Mouse (Mus musculus) bone marrow macrophage, adult 2 months (primary cell): ENCODE data around the gene Pak6. TPM values are rescaled to one million over a fixed set of nuclear protein-coding genes. Genes with fewer than 3 reads are reported as not detected.

Experiments
- H3K27ac ChIP-seq: 2 replicates; pipeline ENCODE4 v1.5.1; 2012; ENCODE audit warnings: low read depth, low read length; ENCODE audit not compliant: insufficient read depth
- H3K4me1 ChIP-seq: 2 replicates; pipeline ENCODE4 v1.6.1; 2012; ENCODE audit warnings: low read length; ENCODE audit not compliant: control insufficient read depth, insufficient read depth
- H3K4me3 ChIP-seq: 2 replicates; pipeline ENCODE4 v1.5.1; 2012; ENCODE audit warnings: mild to moderate bottlenecking, low read length, moderate library complexity; ENCODE audit not compliant: insufficient read depth
- CTCF ChIP-seq: IDR thresholded peaks from 2 replicates; pipeline ENCODE4 v1.5.1; 2012; ENCODE audit warnings: low read depth, mild to moderate bottlenecking, low read length, moderate library complexity
- POLR2A ChIP-seq: IDR thresholded peaks from 2 replicates; pipeline ENCODE4 v1.6.1; 2012; ENCODE audit warnings: mild to moderate bottlenecking, low read depth, low read length, borderline replicate concordance
- polyA plus RNA-seq: library from polyadenylated mRNA; stranded (reverse); fragments of >200 nt; gene quantifications from 2 replicates; pipeline ENCODE4 v1.2.4, GENCODE M21; 2012; ENCODE audit not compliant: missing spikeins, insufficient read depth, insufficient read length

Gene Pak6
- polyA plus RNA-seq, 1 experiment: not detected

DNA sequence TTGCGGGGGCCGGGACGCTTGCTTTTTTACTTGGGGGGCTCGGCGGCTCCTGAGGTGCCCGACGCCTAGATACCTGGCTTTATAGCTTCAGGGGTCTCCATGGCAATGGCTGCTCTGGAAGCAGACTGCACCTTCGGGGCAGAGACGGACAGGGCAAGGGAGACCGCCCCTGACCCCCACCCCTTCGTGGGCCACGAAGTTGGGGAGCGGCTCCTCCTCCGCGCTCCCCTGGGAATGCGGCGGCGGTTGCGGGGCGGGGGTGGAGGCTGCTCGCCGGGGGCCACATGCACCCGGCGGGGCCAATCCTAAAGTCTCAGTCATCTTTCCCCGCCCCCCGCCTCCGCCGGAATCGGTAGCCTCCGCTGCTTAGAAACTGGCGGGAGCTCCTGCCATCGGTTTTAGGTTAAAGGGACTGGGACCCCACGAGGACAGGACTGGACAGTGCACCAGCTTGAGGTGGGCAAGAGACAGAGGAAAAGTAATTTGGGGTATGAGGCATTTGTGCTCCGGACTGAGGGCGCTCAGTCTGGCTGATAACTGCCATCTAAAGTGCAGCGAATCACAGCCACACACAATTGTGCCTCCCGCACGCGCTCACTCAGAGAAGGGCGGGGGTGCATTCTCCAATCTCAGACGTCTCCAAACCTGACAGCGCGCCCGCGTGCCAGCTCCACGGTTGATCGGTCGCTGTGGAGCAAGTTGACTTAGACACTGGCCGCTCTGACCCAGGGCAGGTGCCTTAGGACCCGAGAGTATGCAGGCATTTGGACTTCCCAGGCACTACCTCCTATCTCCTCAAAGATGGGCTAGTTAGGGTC, 41.0 kb downstream of the Pak6 start, which contains the start of gene Ankrd63:
Gene Ankrd63, minus strand, starts transcription at position 51 of the 818 bp plus-strand sequence.
- no peak within 1 kb of the TSS for H3K27ac ChIP-seq
- H3K4me1 ChIP-seq: peaks cover under 1% of the 10 kb centered on the region; the same call in 1 of the 2 replicates
- no peak for TF ChIP-seq POLR2A
- TF ChIP-seq CTCF: no peak
- peak within 1 kb of the TSS; percentile 40 for H3K4me3 ChIP-seq

DNA sequence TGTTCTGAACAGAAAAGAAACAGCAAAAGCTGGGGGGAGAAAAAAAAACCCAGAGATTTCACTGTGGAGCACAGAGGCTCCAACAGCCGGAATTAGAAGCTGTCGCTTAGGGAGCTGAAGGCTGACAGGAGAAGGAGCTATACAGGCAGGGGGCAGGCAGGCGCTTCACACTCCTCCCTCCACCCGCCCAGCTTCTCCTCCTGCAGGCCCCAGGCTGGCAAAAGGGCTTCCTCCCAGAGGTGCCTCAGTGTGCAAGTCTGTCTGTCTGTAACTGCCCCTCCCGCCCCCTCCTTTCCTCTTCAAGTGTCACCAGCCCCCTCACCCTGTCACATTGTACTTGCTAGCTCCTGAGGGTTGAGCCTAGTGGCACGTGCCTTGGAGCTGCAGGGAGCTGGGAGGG, 43.3 kb downstream of the Pak6 start:
- H3K27ac ChIP-seq: no peak overlapping the region
- peaks cover 11% of the 10 kb centered on the region for H3K4me1 ChIP-seq
- TF ChIP-seq CTCF (no peak), POLR2A (no peak)
- H3K4me3 ChIP-seq: no peak overlapping the region

DNA sequence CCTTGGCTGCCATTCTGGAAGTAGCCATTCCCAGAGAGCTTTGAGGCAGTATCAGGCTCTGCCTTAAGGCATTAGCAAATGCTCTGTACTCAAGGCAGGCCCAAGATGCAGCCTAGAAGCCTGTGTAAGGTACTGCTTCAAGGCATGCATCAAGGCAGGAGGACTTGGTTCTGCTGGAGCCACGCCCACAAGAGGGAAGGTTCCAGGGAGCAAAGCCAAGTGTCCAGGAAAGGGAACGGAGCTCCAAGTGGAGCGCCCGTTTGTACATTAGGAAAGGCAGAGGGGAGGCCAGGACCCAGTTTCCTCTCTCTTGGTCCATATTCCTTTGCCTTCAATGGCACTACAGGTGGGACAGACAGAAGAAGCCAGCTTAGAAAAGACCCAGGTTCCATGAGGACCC, 45.4 kb downstream of the Pak6 start:
- H3K4me1 ChIP-seq: peaks cover 11% of the 10 kb centered on the region
- TF ChIP-seq POLR2A (no peak), CTCF (no peak)
- H3K4me3 ChIP-seq: no peak overlapping the region
- no peak overlapping the region for H3K27ac ChIP-seq

DNA sequence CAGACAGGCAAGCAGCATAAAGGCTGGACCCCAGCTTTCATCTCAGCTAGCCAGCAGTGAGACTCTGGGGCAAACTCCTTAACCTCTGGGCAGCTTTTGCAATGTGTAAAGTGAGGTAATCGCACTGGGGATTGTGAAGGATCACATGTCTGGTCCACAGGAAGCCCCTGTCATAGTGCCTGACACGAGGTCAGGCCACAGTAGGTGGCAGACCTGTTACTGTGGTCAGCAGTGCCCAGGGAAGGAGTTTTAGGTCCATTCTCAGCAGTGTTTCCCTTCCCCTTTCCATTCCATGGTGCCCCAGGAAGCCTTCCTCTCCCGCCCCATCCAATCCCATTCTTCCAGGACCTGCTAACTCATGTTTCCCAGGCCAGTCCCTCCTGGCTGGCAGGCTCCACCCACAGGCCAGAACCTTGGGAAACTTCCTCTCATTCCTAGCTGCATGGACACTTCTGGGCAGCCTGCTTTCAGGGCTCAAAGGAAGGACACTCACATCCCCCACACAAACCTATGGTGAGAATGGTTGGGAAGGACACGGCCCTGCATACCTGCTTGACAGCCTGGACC, 46.6 kb downstream of the Pak6 start:
- Histone ChIP-seq H3K4me3 (no peak overlapping the region), H3K4me1 (peaks cover 11% of the 10 kb centered on the region), H3K27ac (no peak overlapping the region)
- TF ChIP-seq CTCF (no peak), POLR2A (no peak)

DNA sequence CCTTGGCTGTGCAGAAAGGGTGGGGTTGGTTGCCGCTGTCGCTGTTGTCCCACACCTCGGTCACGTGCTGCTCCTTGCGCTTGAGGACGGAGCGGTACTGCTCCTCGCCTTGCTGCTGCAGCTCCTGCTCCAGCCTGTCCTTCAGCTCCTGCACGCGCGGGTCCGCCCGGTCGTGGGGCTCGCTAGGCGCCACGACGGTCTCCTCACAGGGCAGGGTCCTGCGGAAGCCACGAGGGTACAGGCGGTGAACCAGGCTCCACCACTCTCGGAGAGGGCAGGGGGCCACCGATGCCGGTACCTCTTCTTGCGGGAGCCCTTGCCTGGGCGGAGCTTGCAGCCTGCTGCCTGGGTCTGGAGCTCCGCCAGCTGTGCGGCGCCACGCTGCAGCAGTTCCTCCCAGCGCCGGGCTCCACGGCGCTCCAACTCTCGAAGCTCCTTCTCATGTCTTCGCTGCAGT, 48.0 kb downstream of the Pak6 start:
- peak overlapping the region; percentile 7; the same call in 1 of the 2 replicates for H3K4me3 ChIP-seq

DNA sequence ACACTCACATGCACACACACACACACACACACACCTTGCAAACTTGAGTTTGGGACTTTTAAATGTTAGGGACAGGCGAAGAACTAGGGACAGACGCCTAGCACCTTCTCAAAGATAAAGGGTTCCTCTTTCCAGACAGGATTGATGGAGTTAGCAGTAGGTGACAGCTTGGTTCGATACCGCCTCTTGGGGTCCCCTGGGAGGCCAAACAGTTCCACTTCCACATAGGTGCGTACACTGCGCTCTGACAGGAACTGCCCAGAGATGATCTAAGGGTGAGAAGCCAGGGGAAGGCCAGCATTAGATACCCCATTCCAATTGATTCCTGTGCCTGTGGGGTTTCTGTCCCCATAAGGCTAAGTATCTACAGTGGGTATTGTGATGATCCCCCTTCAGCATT, 50.5 kb downstream of the Pak6 start:
- Histone ChIP-seq H3K27ac (no peak overlapping the region), H3K4me1 (peaks cover 11% of the 10 kb centered on the region), H3K4me3 (no peak overlapping the region)
- TF ChIP-seq CTCF (no peak), POLR2A (no peak)

More for the DNA sequence above, 48.0 kb downstream of the Pak6 start:
- Histone ChIP-seq H3K4me1 (peaks cover 11% of the 10 kb centered on the region), H3K27ac (no peak overlapping the region)
- TF ChIP-seq CTCF (no peak), POLR2A (no peak)

DNA sequence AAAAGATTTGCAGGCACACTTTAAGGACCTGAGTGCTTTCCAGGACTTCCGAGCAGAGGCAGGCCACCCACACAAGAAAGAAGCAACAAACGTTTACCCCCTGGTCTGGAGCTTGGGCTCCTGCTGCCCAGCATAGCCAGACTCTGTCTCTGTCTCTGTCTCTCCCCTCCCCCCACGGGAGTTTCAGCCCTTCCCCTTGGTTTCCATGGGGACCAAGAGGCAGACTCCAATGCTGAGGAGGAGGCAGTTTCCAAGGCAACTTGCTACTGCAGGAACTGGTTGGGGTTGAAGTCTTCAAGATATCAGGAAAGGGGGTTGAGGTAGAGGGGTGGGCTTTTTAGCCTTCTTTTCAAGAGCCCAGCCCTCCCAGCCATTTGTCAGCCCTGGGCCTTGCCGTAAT, 51.1 kb downstream of the Pak6 start:
- Histone ChIP-seq H3K27ac (no peak overlapping the region), H3K4me1 (peaks cover 9% of the 10 kb centered on the region), H3K4me3 (no peak overlapping the region)
- no peak for TF ChIP-seq CTCF
- no peak for TF ChIP-seq POLR2A

DNA sequence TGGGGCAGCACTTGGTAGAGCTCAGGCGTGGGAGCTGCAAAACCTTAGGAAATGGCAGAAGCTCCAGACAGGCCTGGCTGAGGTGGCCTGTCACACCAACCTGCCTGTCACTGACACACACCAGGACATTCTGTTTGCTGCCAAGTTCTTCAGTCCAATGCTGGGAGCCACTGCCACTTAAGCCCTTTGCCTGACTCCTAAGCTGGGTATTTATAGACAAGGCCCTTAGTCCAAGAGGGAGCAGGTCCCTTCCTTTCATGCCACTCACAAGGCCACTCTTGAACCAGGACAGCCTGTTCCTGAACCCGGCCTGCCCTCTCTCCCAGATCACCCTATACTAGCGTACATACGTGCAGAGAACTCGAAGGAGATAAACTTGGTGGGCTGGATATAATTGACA, 53.6 kb downstream of the Pak6 start:
- TF ChIP-seq CTCF: no peak
- no peak overlapping the region for H3K27ac ChIP-seq
- H3K4me3 ChIP-seq: no peak overlapping the region
- no peaks in the 10 kb centered on the region for H3K4me1 ChIP-seq

DNA sequence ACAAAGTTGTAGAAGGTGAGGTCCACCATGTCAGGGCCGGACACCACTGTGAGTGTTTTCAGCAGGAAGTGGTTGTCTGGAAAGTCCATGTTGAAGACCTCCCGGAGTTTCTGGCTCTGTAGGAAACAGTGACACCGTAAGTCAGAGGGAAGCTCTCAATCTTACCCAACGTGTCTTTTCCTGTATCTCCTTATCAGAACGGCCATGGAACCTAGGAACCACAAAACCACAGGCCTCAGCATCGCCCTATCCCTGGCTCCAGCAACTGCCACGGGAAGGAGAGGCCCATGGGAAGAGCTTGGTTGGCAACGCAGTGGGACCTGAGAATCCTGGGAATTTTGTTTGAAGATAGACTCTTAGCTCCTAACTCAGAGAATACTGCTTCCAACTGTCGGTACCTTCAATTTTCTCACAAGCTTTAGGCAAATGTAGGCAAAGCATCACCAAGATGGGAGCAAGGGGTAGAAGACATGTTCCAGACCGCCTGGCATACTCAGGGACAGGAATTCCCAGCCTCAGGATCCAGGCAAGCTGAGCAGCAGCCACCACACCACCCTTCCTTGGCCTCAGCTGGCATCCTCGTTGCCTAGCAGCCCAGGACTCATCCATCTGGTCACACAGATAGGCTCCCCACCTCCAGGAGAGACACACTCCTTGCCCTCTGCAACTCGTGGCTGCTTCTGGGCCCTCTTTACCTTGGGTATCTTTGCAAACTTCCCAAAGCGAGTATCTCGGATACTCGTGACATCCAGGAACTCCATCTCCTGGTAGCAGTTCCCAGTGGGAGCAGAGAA, 60.8 kb downstream of the Pak6 start:
- no peak overlapping the region for H3K4me3 ChIP-seq
- no peak overlapping the region for H3K27ac ChIP-seq
- peaks cover 18% of the 10 kb centered on the region for H3K4me1 ChIP-seq
- TF ChIP-seq POLR2A (no peak), CTCF (no peak)
